Mouse (Mus musculus) gastrocnemius, postnatal 10 days (tissue): ENCODE data around the gene Ntrk3. TPM values are rescaled to one million over a fixed set of nuclear protein-coding genes. Genes with fewer than 3 reads are reported as not detected.

Experiments used
- DNase-seq: peaks from one replicate; pipeline ENCODE4 v3.0.0; 2021; ENCODE audit warnings: mixed read lengths
- long read RNA-seq, 2 experiments: library from polyadenylated mRNA; stranded (forward); transcript quantifications; one replicate each; pipeline ENCODE4 v2.0.0; 2021
- total RNA-seq, 2 experiments: library from RNA; stranded (reverse); gene quantifications; 2 replicates each; pipeline ENCODE4 v1.2.3; 2021

Gene Ntrk3
- 1 to 10 TPM; 3.1 to 3.7 TPM for total RNA-seq
- long read RNA-seq, experiment 1, partial matches to known transcripts, result 0 of 2 reads
- long read RNA-seq, experiment 1, other reads (novel, unspliced or antisense), result 0 of 2 reads
- long read RNA-seq, experiment 2, partial matches to known transcripts, result 0 of 1 reads
- long read RNA-seq, experiment 2, other reads (novel, unspliced or antisense), result 0 of 1 reads

- no peak for DNase-seq
Observed at GRCm38 (mm10) chr7:78737614-78738210, at the start of gene Ntrk3. TSS of gene Ntrk3 (minus strand) at chr7:78738012.

- no peak for DNase-seq
Observed at GRCm38 (mm10) chr7:78785906-78786305, 48.1 kb upstream of the Ntrk3 start.

- DNase-seq, result peak; percentile 88
Observed at GRCm38 (mm10) chr7:78782639-78783581, 45.1 kb upstream of the Ntrk3 start, which contains the start of the genes Mrps11 and Mrpl46. TSS of gene Mrps11 (plus strand) at chr7:78783119. TSS of gene Mrpl46 (minus strand) at chr7:78783531.

- no peak for DNase-seq
Observed at GRCm38 (mm10) chr7:78778741-78779140, 40.9 kb upstream of the Ntrk3 start.

- DNase-seq, result no peak
Observed at GRCm38 (mm10) chr7:78770936-78771335, 33.1 kb upstream of the Ntrk3 start.

GRCm38 (mm10) chr7:78769075-78769652 is 31.4 kb upstream of the Ntrk3 start:
- no peak for DNase-seq

- no peak for DNase-seq
Observed at GRCm38 (mm10) chr7:78767929-78768531, 30.2 kb upstream of the Ntrk3 start.

GRCm38 (mm10) chr7:78766019-78766683 is 28.3 kb upstream of the Ntrk3 start:
- peak; percentile 65 for DNase-seq

- DNase-seq, result no peak
Observed at GRCm38 (mm10) chr7:78765215-78765631, 27.4 kb upstream of the Ntrk3 start.

GRCm38 (mm10) chr7:78763801-78764200 is 26.0 kb upstream of the Ntrk3 start:
- no peak for DNase-seq

- DNase-seq, result no peak
Observed at GRCm38 (mm10) chr7:78754458-78755000, 16.7 kb upstream of the Ntrk3 start.

GRCm38 (mm10) chr7:78753752-78754457 is 16.1 kb upstream of the Ntrk3 start:
- DNase-seq, result no peak

- no peak for DNase-seq
Observed at GRCm38 (mm10) chr7:78752961-78753360, 15.1 kb upstream of the Ntrk3 start.

GRCm38 (mm10) chr7:78743731-78744385 is 6.0 kb upstream of the Ntrk3 start:
- no peak for DNase-seq

GRCm38 (mm10) chr7:78739351-78740000 is 1.7 kb upstream of the Ntrk3 start:
- DNase-seq, result no peak

GRCm38 (mm10) chr7:78737196-78737595 is 616 bp downstream of the Ntrk3 start:
- DNase-seq, result no peak

GRCm38 (mm10) chr7:78731391-78731790 is 6.4 kb downstream of the Ntrk3 start:
- DNase-seq, result no peak

- DNase-seq, result no peak
Observed at GRCm38 (mm10) chr7:78724591-78724990, 13.2 kb downstream of the Ntrk3 start.

GRCm38 (mm10) chr7:78722051-78722450 is 15.8 kb downstream of the Ntrk3 start:
- DNase-seq, result no peak
